Mouse (Mus musculus): Measurements from ENCODE around the gene Ndufs5. TPM values are rescaled to one million over a fixed set of nuclear protein-coding genes. Genes with fewer than 3 reads are reported as not detected.

Gene Ndufs5
- total and polyA plus RNA-seq, 2 experiments = 41.1 to 170 TPM

DNA sequence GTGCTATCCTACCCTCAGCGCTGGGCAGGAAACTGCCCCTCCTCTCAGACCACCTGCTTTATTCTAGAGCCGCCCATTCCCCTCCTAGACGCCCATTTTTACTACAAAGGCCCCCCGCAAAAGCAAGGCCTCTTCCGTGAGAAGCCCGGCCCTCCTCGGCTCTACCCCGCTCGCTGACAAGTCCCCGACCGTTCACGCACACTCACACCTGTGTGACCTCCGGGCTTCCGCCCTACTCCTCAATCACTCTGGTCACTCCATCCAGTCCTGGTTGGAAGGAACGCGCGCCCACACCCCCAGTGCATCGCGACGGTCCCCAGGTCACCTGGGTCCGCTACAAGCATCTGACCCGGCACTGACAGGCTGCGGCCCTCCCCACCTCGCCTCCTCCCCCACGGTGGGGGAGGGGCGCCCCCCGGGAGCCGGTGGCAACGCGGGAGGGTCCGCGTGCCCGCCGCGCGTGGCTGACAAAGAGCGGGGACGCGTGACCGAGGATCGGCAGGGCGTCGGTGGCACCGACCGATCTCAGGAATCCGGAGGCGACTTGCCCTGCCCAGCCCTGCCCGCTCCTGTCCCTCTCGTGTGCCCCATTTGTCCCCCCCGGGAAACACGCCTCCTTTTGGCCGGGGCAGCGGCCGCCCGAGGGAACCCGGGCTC lies 31.5 kb downstream of the Ndufs5 start:
- 10% methylated on average over 55 of the region's 56 CpGs for WGBS
- Histone ChIP-seq H3K79me2 (ENCODE audit: control insufficient read depth, insufficient read depth, low read length) (no peaks in the 10 kb centered on the region), H3K27ac (replicated peaks; ENCODE audit: insufficient read depth, low read depth, low read length) (peak overlapping the region; percentile 13), H3K4me3 (ENCODE audit: insufficient read depth, low read depth, low read length) (peak overlapping the region; percentile 86), H3K27me3 (ENCODE audit: control insufficient read depth, insufficient read depth, low read length) (no peaks in the 10 kb centered on the region; the same call in 1 of the 2 replicates), H3K9ac (ENCODE audit: low read depth, low read length) (peak overlapping the region; percentile 83), H3K4me1 (ENCODE audit: control insufficient read depth, insufficient read depth, low read length) (no peaks in the 10 kb centered on the region), H3K36me3 (ENCODE audit: control insufficient read depth, insufficient read depth, low read length) (no peaks in the 10 kb centered on the region)
- DNase-seq (ENCODE audit: extremely low read depth, low read depth, low spot score) = peak; percentile 10
- TF ChIP-seq CTCF (IDR thresholded peaks at IDR 0.05; ENCODE audit: low read depth, low read length) (no peak), POLR2A (IDR thresholded peaks at IDR 0.05; ENCODE audit: extremely low read depth, insufficient read depth, low read length) (no peak)

DNA sequence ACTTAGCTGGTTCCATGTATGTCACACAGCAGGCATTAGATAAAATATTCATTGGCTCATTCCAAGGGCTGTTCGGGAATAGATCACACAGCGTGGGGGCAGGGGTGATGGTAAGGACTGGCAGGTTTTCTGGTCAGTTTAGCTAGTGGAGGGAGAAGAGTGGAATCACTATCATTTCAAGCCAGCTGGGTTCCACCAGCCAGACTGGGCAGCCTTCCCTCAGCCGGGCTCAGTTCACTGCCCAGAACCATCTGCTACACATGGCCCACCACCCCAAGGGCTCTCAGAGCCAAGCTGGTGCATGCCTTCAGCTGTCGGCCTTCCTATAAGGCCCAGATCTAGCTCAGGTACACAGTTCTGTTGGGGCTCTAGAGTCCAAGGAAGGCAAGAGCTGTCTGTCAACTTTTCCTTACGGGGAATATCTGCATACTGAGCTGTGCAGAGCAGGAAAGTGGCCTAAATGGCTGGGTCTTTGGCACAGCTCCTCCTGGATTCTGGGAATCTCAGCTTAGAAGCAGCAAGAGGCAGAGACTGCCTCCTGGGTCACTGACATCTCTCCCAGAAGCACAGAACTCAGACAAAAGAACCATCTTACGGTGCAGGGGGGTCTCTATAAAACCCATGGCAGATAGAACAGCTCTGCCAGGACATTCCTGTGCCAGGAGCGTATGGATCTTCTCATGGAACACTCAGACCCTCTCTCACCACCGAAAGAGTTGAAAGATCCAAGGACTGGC lies 32.3 kb downstream of the Ndufs5 start:
- Histone ChIP-seq H3K79me2 (ENCODE audit: control insufficient read depth, insufficient read depth, low read length) (no peaks in the 10 kb centered on the region), H3K27ac (replicated peaks; ENCODE audit: insufficient read depth, low read depth, low read length) (no peak overlapping the region), H3K9ac (ENCODE audit: low read depth, low read length) (no peak overlapping the region), H3K4me1 (ENCODE audit: control insufficient read depth, insufficient read depth, low read length) (no peaks in the 10 kb centered on the region), H3K27me3 (ENCODE audit: control insufficient read depth, insufficient read depth, low read length) (no peaks in the 10 kb centered on the region; the same call in 1 of the 2 replicates), H3K36me3 (ENCODE audit: control insufficient read depth, insufficient read depth, low read length) (no peaks in the 10 kb centered on the region), H3K4me3 (ENCODE audit: insufficient read depth, low read depth, low read length) (peak overlapping the region; percentile 86)
- peak; percentile 25 for DNase-seq (ENCODE audit: extremely low read depth, low read depth, low spot score)
- TF ChIP-seq CTCF (IDR thresholded peaks at IDR 0.05; ENCODE audit: low read depth, low read length) (no peak), POLR2A (IDR thresholded peaks at IDR 0.05; ENCODE audit: extremely low read depth, insufficient read depth, low read length) (no peak)
- 81% methylated on average over 8 of the region's 8 CpGs for WGBS

DNA sequence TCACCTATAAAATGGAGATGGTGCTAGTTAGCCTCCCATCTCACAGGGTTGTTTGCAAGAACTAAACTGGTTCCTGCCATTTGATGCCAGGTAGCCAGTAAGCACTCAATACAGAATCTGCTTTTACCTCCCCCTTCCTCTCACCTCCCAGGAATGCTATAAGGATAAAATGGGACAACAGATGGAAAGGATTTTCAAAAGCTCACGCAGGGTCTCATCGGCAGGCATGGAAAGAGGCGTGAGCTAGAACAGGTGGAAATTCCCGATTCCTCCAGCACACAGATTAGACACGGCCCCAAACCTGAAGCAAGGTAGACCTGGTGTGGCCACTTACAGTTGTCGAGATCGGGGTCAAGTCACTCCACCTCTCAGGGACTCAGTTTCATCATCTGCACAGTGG lies 33.0 kb downstream of the Ndufs5 start:
- Histone ChIP-seq H3K27ac (replicated peaks; ENCODE audit: insufficient read depth, low read depth, low read length) (no peak overlapping the region), H3K4me3 (ENCODE audit: insufficient read depth, low read depth, low read length) (no peak overlapping the region), H3K79me2 (ENCODE audit: control insufficient read depth, insufficient read depth, low read length) (no peaks in the 10 kb centered on the region), H3K4me1 (ENCODE audit: control insufficient read depth, insufficient read depth, low read length) (no peaks in the 10 kb centered on the region), H3K27me3 (ENCODE audit: control insufficient read depth, insufficient read depth, low read length) (no peaks in the 10 kb centered on the region; the same call in 1 of the 2 replicates), H3K9ac (ENCODE audit: low read depth, low read length) (no peak overlapping the region), H3K36me3 (ENCODE audit: control insufficient read depth, insufficient read depth, low read length) (no peaks in the 10 kb centered on the region)
- DNase-seq (ENCODE audit: extremely low read depth, low read depth, low spot score) = no peak
- WGBS = 90% methylated on average over 7 of the region's 7 CpGs
- TF ChIP-seq CTCF (IDR thresholded peaks at IDR 0.05; ENCODE audit: low read depth, low read length) (no peak), POLR2A (IDR thresholded peaks at IDR 0.05; ENCODE audit: extremely low read depth, insufficient read depth, low read length) (no peak)

DNA sequence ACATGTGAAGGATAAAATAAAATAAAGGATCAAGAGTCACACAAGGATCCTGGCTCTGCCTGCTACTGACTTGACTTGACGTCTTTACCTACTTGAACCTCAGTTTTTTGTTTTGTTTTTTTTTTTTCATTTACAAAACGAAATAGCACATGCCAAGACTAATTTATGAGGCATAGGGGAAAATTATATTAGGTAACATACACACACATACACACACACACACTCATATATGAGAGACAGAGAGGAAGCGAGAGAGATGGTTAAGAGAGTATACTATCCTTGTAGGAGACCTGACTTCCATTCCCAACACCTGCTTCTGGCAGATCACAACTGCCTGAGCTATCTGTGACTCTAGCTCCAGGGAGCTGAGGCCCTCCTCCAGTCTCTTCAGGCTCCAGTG lies 33.7 kb downstream of the Ndufs5 start, which contains the start of gene Macf1:
Macf1 (minus strand) TSS at position 101 of the 400 bp plus-strand sequence.
- DNase-seq (ENCODE audit: extremely low read depth, low read depth, low spot score) = no peak
- no peak for TF ChIP-seq POLR2A (IDR thresholded peaks at IDR 0.05; ENCODE audit: extremely low read depth, insufficient read depth, low read length)
- no peak for TF ChIP-seq CTCF (IDR thresholded peaks at IDR 0.05; ENCODE audit: low read depth, low read length)
- Histone ChIP-seq H3K27me3 (ENCODE audit: control insufficient read depth, insufficient read depth, low read length) (no peaks in the 10 kb centered on the region; the same call in 1 of the 2 replicates), H3K27ac (replicated peaks; ENCODE audit: insufficient read depth, low read depth, low read length) (no peak within 1 kb of the TSS), H3K36me3 (ENCODE audit: control insufficient read depth, insufficient read depth, low read length) (no peaks in the 10 kb centered on the region), H3K79me2 (ENCODE audit: control insufficient read depth, insufficient read depth, low read length) (no peaks in the 10 kb centered on the region), H3K4me1 (ENCODE audit: control insufficient read depth, insufficient read depth, low read length) (no peaks in the 10 kb centered on the region), H3K4me3 (ENCODE audit: insufficient read depth, low read depth, low read length) (no peak within 1 kb of the TSS), H3K9ac (ENCODE audit: low read depth, low read length) (no peak within 1 kb of the TSS)
- WGBS = 87% methylated on average over 3 of the region's 3 CpGs

DNA sequence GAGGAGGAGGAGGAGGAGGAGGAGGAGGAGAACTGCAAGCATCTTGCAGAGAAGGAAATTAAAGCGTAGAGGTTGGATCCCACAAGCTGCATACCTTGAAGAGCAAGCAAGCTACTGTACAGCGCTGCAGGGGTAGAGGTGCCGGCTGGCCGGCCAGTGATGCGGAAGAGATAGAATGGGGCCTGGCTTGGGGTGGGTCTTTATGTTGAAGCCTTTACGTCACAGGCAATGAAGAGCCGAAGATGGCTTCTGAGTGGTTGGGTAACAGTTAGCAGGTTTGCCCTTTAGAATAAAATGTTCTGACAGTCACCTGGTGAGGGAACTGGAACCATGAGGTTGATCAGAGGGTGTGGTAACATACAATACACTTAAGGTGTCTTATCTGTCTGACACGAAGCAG lies 35.7 kb downstream of the Ndufs5 start:
- no peaks in the 10 kb centered on the region; the same call in 1 of the 2 replicates for H3K27me3 ChIP-seq (ENCODE audit: control insufficient read depth, insufficient read depth, low read length)

More for the DNA sequence above, 35.7 kb downstream of the Ndufs5 start:
- Histone ChIP-seq H3K79me2 (ENCODE audit: control insufficient read depth, insufficient read depth, low read length) (no peaks in the 10 kb centered on the region), H3K36me3 (ENCODE audit: control insufficient read depth, insufficient read depth, low read length) (no peaks in the 10 kb centered on the region), H3K4me3 (ENCODE audit: insufficient read depth, low read depth, low read length) (no peak overlapping the region), H3K4me1 (ENCODE audit: control insufficient read depth, insufficient read depth, low read length) (no peaks in the 10 kb centered on the region), H3K9ac (ENCODE audit: low read depth, low read length) (no peak overlapping the region), H3K27ac (replicated peaks; ENCODE audit: insufficient read depth, low read depth, low read length) (no peak overlapping the region)
- WGBS = 91% methylated on average over 8 of the region's 8 CpGs
- TF ChIP-seq CTCF (IDR thresholded peaks at IDR 0.05; ENCODE audit: low read depth, low read length) = no peak
- TF ChIP-seq POLR2A (IDR thresholded peaks at IDR 0.05; ENCODE audit: extremely low read depth, insufficient read depth, low read length) = no peak
- DNase-seq (ENCODE audit: extremely low read depth, low read depth, low spot score) = no peak

All from liver, adult 2 months (tissue).